Comparison of ENCODE assay signal across 7 mouse cellular contexts in genomic region chr7:141540312-141541081, GRCm38 (mm10). TPM values are rescaled to one million over a fixed set of nuclear protein-coding genes. Genes with fewer than 3 reads are reported as not detected.
DNase-seq lines count a peak whose midpoint lies in the region; ATAC-seq lines count a peak whose summit lies in the region.

No protein-coding gene starts in this region.

- ATAC-seq in hindbrain, embryonic 12.5 days (ENCODE audit: low FRiP score) = peak; percentile 11; the same call in 1 of the 2 replicates

- H3K27ac ChIP-seq in hindbrain, embryonic 12.5 days = 0 out of 2 replicates have a peak overlapping the region, but pooled peaks have one; percentile 40

- 0 out of 2 replicates have a peak, but pooled peaks cover 3% of the 10 kb centered on the region for H3K27me3 ChIP-seq in hindbrain, embryonic 12.5 days

- no peaks in the 10 kb centered on the region for H3K9me3 ChIP-seq in hindbrain, embryonic 12.5 days (replicated peaks)

- H3K9ac ChIP-seq in hindbrain, embryonic 12.5 days = peak overlapping the region; percentile 60; the same call in 1 of the 2 replicates

- peak; percentile 32 for DNase-seq in Muller cell, postnatal 12 days (ENCODE audit: inconsistent ontology term)
- DNase-seq in cerebellum, adult 8-10 months = peak; percentile 92
- DNase-seq in frontal cortex, postnatal 25 days (ENCODE audit: low spot score in 2 of 2) = peak; percentile 43 to 61
- DNase-seq in layer of hippocampus, postnatal 36 days = peak; percentile 72 to 74
- peak; percentile 81 for DNase-seq in lung, postnatal 10 days
- DNase-seq in right cerebral cortex, postnatal 14 days = peak; percentile 60

- WGBS in hindbrain, embryonic 12.5 days = 66% methylated on average over 13 of the region's 13 CpGs

- no peaks in the 10 kb centered on the region for H3K36me3 ChIP-seq in hindbrain, embryonic 12.5 days

- H3K4me1 ChIP-seq in hindbrain, embryonic 12.5 days = peaks cover 15% of the 10 kb centered on the region

- H3K4me2 ChIP-seq in hindbrain, embryonic 12.5 days (replicated peaks) = peak overlapping the region; percentile 87

- peak overlapping the region; percentile 74 for H3K4me3 ChIP-seq in hindbrain, embryonic 12.5 days

RNA-seq across cellular contexts. Expression of gene Chid1, which starts 0.8 kb away (rescaled TPM):
- polyA plus RNA-seq in hindbrain, embryonic 12.5 days (2016; fragmentation: Nextera tagmentation; extraction: Ambion mirVana) = 31.8 and 32.1 TPM in 2 replicates
- 10 to 100 TPM; 73.0 to 73.3 TPM for total RNA-seq in layer of hippocampus, postnatal 36 days (2021)

RNA-seq across cellular contexts. Expression of gene Ap2a2, which starts 21.5 kb away (rescaled TPM):
- 114 and 117 TPM in 2 replicates for polyA plus RNA-seq in hindbrain, embryonic 12.5 days (2016; fragmentation: Nextera tagmentation; extraction: Ambion mirVana)
- total RNA-seq in layer of hippocampus, postnatal 36 days (2021) = 100 to 1,000 TPM; 231 to 245 TPM

Comparison
In these comparisons a context has a peak if more than half of its experiments do, and no peak if none do; other contexts are left out.
1. Peak in every context shown above with its lines: DNase-seq, ATAC-seq, H3K4me3 ChIP-seq and H3K27ac ChIP-seq.
2. DNase-seq: peak in every context shown above with its lines; median percentile 92 in cerebellum, adult 8-10 months; 81 in lung, postnatal 10 days; 73 in layer of hippocampus, postnatal 36 days; 60 in right cerebral cortex, postnatal 14 days; 52 in frontal cortex, postnatal 25 days; 32 in Muller cell, postnatal 12 days.